Mouse (Mus musculus): ENCODE measurements at regions not wholly inside any gene's neighbourhood (a gene's known extent, or its start where the extent isn't known, plus 50 kb on each side); places are given as distances from the start of the nearest gene placed in this dataset.

DNA sequence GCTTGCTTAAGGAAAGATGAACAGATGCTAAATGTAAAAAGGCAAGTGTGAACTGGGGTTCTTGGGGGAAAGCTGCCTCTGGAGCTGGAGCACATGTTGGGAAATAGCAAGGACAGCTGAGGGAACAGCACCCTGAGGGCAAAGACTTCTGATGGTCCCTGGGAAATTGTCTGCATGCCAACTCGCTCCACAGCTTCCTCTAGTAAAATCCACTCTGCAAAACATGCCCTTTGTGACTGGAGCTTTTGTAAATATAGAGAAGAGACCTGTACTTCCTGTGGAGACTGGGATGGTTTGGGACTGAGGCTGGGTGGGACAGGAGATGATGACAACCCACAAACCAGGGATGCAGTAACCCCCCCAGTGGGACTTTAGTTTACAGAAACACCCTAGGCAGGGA is 69.0 kb downstream of the Tmem100 start:
- no peak for TF ChIP-seq POLR2A (IDR thresholded peaks at IDR 0.05; ENCODE audit: borderline replicate concordance, extremely low read depth, insufficient read depth, insufficient read length, poor library complexity, severe bottlenecking)
- TF ChIP-seq CTCF (IDR thresholded peaks at IDR 0.05; ENCODE audit: borderline replicate concordance, extremely low read depth, insufficient read depth, insufficient read length), result no peak
